Mouse (Mus musculus): ENCODE measurements at regions not wholly inside any gene's neighbourhood (a gene's known extent, or its start where the extent isn't known, plus 50 kb on each side); places are given as distances from the start of the nearest gene placed in this dataset.

DNA sequence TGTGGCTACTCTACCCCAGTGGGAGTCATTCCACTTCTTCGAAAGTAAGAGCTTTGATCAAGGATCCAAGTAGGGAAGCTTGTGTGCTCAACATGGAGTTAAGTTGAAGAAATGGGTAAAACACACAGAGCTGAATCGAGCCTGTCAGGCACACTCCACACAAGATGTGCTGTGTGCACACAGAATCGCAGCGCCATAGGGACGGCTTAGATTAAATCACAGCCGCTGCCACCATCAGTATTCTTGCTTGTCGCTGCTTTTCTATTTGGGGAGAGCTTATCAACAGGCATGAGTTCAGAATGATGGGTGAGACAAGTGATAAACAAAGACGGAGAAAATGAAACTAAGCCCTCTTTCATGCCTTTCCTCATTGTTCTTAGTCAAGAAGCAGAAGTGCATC lies 761.3 kb upstream of the Arrdc4 start:
- TF ChIP-seq POLR2A (IDR thresholded peaks at IDR 0.05; ENCODE audit: borderline replicate concordance, extremely low read depth, insufficient read depth, insufficient read length, poor library complexity, severe bottlenecking) (no peak), CTCF (IDR thresholded peaks at IDR 0.05; ENCODE audit: borderline replicate concordance, extremely low read depth, insufficient read depth, insufficient read length) (no peak)
